Mouse (Mus musculus) layer of hippocampus, postnatal 36 days (tissue): Measurements from ENCODE around the gene Ly6g5c. TPM values are rescaled to one million over a fixed set of nuclear protein-coding genes. Genes with fewer than 3 reads are reported as not detected.

Source experiments
- DNase-seq, 2 experiments: peaks; one replicate each; pipeline ENCODE4 v3.0.0; 2022
- total RNA-seq, 2 experiments: library from RNA; stranded (reverse); gene quantifications; 2 replicates each; pipeline ENCODE4 v1.2.3; 2021

Ly6g5c gene
- total RNA-seq, result not detected

DNA sequence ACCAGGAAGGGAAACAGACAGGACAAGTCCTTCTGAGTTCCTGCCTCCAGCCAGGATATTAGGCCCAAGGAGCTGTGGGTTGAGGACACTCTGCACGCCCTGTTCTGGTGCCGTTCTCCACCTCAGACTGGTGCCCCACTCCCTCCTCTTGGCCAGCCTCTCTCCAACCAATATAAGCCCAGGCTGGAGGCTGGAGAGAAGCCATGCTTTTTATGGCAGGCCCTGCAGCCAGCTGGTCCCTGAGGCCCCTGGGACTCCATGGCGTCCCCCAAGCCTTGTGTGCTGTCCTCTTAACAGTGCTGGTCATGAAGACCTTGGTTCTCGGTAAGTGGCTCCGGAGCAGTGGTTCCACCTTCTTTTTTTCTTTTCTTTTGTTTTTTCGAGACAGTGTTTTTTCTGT, at the start of gene Ly6g5c:
Gene Ly6g5c, plus strand, starts transcription at position 183 of the 400 bp plus-strand sequence.
- no peak for DNase-seq

DNA sequence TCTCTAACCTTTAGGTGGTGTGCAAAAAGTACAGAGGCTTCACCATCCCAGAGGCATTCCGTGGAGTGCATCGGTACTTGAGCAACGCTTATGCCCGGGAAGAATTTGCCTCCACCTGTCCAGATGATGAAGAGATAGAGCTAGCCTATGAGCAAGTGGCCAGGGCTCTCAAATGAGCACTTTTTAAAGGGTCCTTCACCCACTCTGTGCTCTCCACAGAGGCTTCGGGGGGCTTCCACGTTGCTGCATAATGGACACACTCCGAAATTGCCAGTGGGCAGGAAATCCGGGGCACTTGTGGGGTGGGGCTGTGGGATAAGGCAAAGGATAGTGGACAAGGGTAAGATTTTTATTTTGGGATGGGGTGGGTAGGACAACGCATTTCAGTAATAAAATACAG, 49.8 kb upstream of the Ly6g5c start:
- DNase-seq, result no peak

DNA sequence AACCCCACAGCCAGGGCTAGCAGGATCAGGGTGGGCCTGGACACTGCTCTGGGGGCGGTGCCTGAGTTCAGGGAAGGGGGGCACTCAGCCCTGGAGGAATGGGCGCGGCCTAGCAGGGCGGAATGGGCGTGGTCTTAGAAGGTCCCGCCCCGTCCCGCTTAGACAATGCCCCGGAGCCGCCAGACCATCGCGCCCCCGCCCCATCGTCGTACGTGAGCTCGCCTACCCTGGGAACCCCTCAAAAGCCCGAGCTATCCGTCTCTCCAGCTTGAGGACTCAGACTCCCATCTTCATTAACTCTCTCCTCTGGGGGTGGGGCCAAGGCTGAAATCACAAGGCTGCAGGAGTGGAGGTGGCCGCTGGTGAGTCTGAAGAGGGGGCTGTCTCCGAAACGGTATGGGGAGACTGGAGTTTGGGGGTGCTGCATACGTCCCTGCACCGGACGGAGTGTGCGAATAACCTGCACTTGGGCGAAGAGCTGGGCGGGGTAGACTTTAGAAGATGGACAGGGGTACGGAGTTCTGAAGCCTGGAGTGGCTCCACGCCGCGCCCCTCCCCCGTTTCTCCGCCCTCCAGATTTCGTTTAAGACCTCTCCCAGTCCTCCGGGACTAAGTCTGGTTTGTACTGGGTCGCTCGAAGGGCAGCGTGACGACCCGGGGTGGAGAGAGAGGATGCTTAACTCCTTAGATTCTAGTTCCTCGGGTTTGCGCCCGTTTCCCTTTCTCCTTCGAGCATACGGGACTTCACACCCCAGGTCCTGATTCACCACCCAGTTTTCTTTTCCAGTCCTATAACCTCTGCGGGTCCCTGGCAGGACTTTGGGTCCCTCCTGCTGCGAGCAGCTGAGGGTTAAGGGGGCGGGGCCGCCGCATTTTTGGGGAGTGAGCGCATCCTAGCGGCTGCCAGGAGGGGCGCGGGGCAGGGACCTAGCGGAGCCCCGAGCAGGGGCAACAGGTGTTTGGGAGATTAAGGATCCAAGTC, 48.9 kb upstream of the Ly6g5c start, which contains the start of gene Ddah2:
Gene Ddah2, plus strand, starts transcription at position 125 of the 982 bp plus-strand sequence.
- DNase-seq, result peak; percentile 67 to 78

DNA sequence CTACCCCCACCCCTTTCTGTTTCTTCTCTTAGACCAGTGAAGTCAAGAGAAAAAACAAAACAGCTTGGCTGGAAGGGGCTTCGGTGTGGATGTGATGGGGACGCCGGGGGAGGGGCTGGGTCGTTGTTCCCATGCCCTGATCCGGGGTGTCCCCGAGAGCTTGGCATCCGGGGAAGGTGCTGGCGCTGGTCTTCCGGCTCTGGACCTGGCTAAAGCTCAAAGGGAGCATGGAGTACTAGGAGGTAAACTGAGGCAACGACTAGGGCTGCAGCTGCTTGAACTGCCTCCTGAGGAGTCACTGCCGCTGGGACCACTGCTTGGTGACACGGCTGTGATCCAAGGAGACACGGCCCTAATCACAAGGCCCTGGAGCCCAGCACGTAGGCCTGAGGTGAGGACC, 48.0 kb upstream of the Ly6g5c start:
- DNase-seq, result no peak

DNA sequence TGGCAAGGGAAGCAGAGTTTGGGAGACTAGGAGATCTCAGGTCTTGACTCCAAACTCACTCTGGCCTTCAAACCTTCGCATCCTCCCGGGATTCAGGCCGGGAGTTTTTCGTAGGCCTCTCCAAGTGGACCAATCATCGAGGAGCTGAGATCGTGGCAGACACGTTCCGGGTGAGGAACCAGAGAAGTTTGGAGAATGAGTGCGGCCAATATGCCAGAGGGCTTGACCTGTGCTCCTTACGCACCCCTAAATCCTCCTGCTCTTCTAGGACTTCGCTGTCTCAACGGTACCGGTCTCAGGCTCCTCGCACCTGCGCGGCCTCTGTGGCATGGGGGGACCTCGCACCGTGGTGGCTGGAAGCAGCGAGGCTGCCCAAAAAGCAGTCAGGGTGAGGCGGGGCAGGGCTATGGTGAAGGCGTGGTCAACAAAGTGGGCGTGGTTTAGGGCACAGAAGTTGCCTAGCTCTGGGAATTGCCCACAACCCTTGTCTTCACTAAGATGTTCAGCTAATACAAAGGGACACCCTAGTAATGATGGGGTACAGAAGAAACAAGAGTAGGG, 47.3 kb upstream of the Ly6g5c start:
- DNase-seq, result no peak

DNA sequence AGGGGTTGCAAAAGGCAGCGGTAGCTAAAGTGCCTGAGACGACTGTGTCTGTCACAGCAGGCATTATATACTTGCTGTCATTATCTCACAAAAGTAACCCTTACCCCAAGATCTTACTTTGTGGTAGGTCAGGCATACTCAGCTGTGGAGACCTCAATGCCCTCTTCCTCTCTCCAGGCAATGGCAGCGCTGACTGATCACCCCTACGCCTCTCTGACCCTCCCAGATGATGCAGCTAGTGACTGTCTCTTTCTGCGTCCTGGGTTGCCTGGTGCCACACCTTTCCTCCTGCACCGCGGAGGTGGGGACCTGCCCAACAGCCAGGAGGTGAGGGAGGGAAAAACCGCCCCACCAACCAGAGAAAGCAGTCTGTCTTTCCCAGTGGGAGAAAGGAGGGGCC, 46.8 kb upstream of the Ly6g5c start:
- no peak for DNase-seq

DNA sequence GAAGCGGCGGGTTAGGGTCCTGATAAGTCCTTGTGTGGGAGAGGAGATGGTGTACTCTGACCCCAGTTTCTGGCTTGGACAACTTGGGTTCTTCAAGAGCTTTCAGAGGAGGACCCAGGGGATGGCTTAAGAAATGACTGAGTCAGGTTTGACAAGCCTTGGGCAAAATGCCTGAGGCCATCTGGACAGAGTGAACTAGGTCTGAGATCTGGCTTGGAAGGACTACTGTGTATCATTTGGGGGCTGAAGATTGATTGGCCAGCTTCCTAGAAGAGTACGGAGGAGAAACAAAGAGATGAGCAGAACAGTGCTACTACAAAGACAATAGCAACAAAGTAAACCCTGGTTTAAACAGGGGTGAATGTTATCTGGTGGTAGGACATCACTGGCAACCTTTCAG, 44.6 kb upstream of the Ly6g5c start:
- no peak for DNase-seq

DNA sequence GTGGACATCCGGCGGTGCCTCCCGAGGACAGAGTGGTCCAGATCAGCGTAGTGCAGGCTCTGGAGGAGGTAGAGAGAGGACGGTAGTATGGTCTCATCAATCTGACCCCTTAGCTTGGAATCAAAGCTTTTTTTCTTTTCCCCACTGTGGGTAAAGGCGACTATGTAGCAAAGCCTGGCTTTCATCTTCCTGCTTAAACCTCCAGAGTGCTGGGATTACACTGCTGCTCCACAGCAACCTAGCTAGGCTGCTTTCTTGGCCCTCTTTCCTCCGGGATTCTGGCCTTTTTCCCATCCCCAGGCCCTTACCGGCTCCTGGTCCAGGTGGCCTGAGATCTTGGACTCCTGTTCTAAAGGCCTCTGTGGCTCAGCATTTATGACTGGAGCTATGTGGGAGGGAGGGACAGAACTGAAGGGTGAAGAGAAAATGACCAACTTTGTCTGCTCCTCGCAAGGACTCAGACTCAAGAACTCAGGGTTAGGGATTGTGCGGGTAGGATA, 43.7 kb upstream of the Ly6g5c start:
- no peak for DNase-seq

DNA sequence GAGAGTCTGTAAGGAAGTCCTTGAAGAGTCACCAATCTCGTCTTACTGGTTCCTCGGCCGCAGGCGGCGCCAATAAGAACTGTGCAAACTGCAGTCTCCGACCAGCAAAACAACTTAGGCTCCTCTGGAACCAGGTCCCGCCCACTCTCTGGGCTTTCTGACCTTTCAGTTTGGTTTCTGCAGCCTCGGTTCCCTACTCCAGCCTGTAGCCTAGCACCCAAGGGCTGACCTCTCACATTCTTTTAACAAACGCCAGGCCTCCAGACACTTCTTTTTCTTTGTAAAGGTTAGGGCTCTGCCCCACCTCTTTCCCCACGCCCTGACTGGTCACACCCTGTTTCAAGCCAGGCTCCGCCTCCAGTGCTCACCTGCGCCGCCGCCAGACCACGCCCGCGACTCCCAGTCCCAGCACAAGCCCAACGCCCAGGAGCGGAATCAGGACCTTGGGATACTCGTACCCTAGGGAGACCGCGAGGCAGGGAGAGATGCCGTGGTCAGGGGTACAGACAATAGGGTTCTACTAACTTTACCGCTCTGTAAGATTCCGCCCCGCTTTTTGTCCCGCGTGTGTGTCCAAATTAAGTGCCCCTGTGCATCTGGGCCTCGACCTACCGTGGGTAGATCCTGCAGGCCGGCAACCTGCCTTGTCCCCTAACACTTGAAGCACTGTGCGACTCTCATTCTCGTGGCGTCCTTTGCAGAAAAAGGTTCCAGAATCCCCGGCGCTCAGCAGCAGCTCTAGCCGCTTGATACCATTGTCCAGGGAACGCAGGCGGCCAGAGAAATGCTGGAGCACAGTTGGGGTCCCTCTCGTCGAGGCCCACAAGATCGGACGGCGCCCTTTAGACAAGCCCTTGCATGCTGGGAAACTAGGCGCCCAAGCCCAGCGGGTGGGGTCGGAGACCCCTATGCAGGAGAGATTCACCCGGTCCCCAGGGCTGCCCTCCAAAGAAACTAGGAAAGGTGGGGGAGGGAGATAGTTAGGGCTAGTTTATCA, 42.8 kb upstream of the Ly6g5c start, which contains the start of gene Ly6g6c:
Gene Ly6g6c, plus strand, starts transcription at position 438 of the 997 bp plus-strand sequence.
- no peak for DNase-seq

DNA sequence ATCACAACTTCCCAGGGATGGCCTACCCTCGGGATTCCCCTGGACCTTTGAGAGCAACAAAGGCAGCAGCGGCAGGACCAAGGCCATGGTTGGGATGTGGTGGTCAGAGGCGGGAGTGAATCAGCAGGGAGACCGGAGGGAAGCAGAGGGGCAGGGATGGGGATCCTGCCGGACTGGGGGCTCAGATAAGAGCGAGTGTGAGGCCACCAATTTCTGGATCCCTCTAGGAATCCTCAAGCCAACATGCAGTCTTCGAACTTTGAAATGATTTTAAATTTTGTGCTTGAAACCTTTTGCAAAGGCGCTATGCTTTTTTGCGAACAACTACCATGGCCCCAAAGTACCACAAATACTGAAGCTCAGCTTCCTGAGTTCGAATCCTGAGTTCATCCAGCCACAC, 42.0 kb upstream of the Ly6g5c start, which contains the start of gene Mpig6b:
Gene Mpig6b, minus strand, starts transcription at position 101 of the 400 bp plus-strand sequence.
- no peak for DNase-seq

DNA sequence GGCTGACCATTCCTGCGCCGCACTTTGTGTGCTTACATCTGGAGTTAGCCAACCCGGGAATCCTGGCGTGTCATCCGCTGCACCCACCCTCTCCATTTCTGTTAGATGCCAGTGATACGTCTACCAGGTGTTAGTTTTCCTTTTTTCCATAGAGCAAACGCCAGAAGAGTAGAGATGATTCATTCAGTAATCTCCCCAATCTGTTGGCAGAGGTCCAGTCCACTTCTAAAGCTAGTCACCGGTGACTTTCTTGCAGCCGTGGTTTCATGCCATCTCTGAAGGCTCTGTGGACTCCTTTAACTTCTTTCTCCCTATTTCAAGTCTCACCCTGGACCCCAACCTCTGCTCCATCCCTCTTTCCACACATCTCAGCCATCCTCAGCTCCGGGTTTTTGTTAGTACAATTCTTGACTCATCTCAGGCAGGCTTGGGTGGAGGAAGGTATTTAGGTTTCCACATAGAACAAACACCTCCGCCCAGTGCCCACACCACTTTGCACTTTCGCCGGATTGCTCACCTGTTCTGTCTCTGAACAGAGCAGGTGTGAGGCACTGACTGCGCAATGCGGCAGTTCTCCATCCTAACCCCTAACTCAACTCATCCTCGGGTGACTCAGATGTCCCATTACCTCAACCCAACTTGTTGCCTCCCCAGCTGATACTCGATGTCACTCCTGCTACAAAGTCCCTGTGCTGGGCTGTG, 39.7 kb upstream of the Ly6g5c start:
- no peak for DNase-seq

DNA sequence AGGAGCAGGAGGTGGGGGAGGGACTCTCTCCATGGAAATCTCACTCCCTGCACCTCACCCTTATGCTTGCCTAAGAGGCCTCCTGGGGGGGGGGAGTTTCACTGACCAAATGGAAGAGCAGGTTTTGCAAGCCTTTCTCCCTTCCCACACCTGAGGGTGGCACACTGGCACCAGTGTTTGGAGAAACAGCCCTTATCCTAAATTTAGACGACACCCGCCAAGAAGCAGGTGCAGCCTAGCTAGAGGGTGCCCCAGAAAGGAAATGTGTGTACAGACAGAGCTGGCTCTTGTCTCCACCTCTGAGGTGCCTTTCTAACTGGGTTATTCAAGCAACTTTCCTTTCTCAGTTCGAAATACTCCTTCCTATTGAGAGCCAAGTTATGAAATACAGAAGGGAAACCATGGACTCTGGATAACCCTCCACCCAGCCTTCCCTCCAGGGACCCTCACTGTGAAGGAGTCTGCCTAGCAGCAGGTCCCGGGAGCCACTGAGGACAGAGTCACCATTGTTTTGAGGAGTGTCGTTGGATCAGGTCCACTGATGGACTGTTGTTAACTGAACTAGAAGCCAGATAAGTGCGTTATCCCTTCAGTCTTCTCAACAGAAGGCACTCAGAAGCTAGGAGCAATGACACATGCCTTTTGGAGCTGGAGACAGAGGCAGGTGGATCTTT, 37.4 kb upstream of the Ly6g5c start:
- DNase-seq, result no peak

DNA sequence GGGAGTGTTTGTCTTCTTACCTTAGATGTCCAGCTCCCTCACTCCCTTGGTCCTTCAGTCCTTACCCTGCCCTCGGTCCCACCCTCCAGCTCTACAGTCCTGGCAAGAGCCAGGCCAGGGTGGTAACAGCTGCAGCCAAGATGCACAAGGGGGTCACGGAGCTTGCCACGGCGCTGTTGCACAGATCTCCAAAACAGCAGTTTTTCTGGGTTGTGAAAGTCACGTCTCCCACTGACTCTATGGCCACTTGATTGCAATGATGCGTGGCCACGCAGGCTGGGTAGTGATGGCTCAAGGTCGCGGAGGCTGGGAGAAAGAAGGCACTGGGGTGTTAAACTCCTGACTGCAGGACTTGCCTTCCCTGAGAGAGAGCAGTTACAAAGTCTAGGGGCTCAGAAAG, 36.6 kb upstream of the Ly6g5c start:
- no peak for DNase-seq

DNA sequence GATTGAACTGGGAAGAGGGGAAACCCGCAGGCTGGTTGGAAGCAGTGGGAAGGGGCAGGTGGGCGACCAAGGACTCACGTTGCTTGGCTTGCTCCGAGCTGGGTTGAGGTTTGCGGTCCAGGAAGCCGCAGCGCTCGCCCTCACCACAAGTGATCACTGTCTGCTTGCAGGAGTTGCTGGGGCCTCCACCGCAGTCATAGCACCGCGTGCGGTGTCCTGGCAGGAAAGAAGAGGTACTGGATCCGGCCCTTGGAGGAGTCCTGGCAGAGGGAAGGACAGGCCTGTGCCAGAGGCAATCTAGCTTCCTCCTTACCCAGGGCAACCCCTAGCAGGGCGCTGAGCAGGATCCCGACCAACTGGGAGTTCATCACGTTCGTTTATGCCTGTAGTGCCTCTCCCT, 34.0 kb upstream of the Ly6g5c start:
- DNase-seq, result no peak

DNA sequence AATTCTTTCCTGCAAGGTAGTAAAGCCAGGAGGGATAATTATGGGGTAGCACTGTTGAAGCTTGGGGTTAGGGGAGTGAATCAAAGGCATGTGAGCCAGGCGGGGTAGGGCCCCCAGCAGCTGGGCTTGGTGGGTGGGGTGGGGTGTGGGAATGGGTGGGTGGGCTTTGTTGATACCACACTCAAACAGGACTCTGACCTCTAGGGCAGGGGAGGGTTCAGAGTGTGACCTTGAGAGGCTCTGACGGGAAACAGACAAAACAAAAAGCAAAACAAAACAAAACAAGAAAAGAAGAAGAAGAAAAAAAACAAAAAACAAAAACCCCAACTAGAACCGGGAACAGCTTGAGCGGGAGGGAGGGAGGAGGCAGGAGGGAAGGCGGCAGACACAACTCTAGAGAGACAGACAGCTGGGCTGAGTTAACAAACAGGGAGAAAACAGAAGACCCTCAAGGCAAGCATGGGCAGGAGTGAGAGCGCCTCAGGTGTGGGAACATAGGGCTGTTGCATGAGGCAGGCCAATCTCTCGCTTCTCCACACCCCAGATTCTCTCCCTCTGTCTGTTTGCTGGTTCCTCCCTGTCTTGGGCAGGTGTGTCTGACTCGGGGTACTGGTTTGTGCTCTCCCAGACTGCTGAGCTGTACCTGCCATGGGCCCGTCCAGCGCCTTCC, 31.4 kb upstream of the Ly6g5c start, which contains the start of gene Ly6g6e:
Gene Ly6g6e, plus strand, starts transcription at position 396 of the 670 bp plus-strand sequence.
- DNase-seq, result no peak

DNA sequence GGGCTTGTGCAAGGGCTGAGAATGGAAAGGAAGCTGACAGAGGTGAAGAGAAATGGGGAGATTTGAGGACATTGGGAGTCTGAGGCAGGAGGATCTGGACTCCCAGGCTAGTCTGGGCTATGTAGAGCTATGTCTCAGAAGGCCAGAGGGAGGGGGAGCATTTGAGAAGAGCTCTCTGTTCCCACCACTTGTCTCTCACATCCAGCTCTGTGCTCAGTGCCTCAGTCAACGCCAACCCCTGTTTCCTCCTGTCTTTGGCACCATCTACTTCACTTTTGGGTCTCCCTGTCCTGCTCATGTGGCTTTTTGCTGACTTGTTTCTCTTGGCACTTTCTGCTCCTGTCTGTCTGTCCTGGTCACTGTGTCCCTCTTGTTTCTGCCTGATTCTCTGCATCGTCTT, 30.8 kb upstream of the Ly6g5c start:
- DNase-seq, result no peak

DNA sequence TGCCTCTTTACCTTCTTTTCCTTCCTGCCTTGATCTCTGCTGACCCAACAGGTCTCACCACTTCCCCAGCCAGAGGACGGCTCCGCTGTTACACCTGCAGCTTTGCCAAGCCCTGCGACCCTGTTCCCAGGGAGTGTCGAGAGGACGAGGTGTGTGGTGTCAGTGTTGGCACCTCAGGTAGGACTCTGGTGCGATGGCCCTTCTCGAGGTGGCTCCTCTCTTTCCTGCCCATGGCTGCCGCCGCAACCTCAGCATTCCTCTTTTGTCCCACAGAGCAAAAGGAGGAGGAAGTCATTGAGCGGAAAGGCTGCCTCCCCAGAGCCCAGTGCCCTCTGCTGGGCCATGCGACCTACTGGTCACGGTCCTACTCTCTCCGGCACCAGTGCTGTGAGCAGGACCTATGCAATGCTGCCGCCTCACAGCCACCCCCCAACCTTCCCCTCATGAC, 30.3 kb upstream of the Ly6g5c start, which contains the start of gene Ly6g6d:
Gene Ly6g6d, minus strand, starts transcription at position 280 of the 448 bp plus-strand sequence.
- no peak for DNase-seq

DNA sequence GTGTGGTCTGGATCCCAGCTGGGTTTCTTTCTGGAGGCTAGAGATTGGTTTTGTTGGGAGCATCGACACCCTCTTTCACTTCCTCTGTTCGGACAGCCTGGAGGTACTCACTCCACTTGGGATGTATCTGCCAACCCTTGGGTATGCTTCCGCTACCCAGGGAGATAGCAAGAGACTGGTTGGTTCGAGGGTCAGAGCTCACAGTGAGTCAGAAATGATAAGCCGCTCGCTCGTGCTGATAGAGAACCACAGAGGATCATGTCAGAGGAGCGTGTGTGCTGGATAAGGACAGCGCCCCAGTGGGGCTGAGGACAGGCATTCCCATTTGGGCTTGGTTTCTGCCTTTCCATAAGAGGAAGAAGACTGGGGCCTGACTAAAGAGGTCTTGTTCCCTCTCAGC, 28.3 kb upstream of the Ly6g5c start:
- DNase-seq, result no peak

DNA sequence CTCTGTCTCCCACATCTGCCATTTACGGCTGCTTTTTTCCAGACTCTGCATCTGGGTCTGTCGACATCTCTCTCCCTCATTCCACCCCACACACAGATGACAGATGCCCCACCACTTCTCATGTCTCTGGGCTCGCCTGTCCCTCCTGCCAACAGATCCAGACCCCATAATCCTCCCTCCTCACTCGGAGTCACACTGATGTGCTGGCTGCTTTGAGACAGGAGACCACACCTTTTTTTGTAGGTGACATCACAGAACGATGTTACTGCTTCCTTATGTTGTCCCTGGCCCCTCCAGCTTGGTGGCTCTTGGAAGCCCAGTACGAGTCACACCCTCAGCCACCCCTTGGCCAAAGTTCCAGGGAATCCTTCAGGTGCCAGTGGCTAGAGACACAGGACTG, 27.8 kb upstream of the Ly6g5c start:
- no peak for DNase-seq

DNA sequence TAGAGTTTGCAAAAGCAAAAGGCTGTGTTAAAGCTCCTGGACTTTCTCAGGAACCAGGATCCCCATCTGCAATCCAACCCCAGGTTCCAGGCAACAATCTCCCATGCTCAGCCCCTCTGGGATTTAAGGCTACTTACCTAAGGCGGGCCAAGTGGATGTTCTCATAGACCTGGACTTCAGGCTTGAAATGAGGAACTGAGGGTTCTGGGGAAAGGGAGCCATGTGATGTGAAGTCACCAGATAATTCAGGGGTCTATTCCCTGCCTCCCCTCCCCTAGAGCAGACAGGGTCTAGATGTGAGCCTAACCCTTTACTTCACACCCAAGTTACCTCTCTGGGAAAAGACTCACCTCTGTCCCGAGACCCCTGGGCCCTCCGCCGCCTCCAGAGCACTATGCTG, 27.4 kb upstream of the Ly6g5c start:
- DNase-seq, result no peak
